Mouse (Mus musculus) embryonic facial prominence, embryonic 10.5 days (tissue): ENCODE measurements around the gene Sspo. TPM values are rescaled to one million over a fixed set of nuclear protein-coding genes. Genes with fewer than 3 reads are reported as not detected.

ENCODE experiments used
- DNase-seq: peaks from one replicate; pipeline ENCODE4 v3.0.0-alpha.2; 2017; ENCODE audit warnings: low spot score
- H3K27ac ChIP-seq: fragments of 300-500 bp; sonication (generic); replicated peaks from 2 replicates; pipeline ENCODE4 v1.5.1; 2016; ENCODE audit warnings: mild to moderate bottlenecking
- H3K27me3 ChIP-seq: fragments of 300-500 bp; sonication (generic); replicated peaks from 2 replicates; pipeline ENCODE4 v1.6.1; 2016; ENCODE audit warnings: low read depth, mild to moderate bottlenecking; ENCODE audit not compliant: poor library complexity, severe bottlenecking
- H3K36me3 ChIP-seq: fragments of 300-500 bp; sonication (generic); replicated peaks from 2 replicates; pipeline ENCODE4 v1.6.1; 2016; ENCODE audit warnings: mild to moderate bottlenecking, moderate library complexity
- H3K4me1 ChIP-seq: fragments of 300-500 bp; sonication (generic); 2 replicates; pipeline ENCODE4 v1.6.1; 2016
- H3K4me3 ChIP-seq: fragments of 300-500 bp; sonication (generic); 2 replicates; pipeline ENCODE4 v1.5.1; 2016; ENCODE audit warnings: mild to moderate bottlenecking, moderate library complexity
- H3K9me3 ChIP-seq: fragments of 300-500 bp; sonication (generic); 2 replicates; pipeline ENCODE4 v1.6.1; 2016; ENCODE audit warnings: mild to moderate bottlenecking
- WGBS: fragments of 180-500 bp; shearing (Covaris S2); methylation state at CpG from one replicate; pipeline ENCODE4 v1.1.7; 2016; 5-methylcytosine and 5-hydroxymethylcytosine counted together
- polyA plus RNA-seq: library from polyadenylated mRNA; unstranded; fragments of >200 nt; fragmentation: Nextera tagmentation; extraction: Ambion mirVana; gene quantifications from 2 replicates; pipeline ENCODE4 v1.2.1, GENCODE M21; 2016

The Sspo gene
- polyA plus RNA-seq, 1 experiment from 2014 or later, result 0.71 TPM

DNA sequence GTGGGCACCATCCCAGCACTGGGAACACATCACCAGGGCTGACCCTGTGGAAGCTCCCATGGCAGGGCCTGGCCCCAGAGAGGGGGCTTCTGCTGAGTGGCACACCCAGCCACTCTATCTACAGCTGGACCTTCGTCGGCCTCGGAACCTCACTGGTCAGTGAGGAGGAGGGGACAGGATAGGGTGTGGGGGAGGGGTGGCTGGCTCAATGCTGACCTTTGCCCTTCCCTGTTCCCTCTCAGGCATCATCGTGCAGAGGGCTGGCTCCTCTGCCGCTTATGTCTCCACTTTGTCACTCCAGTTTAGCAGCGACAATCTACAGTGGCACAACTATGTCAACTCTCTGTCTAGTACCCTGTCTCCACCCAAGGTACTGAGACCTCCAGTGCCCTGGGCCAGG lies 18.7 kb downstream of the Sspo start:
- no peak overlapping the region; the same call in 1 of the 2 replicates for H3K27ac ChIP-seq
- no peaks in the 10 kb centered on the region for H3K36me3 ChIP-seq
- no peaks in the 10 kb centered on the region for H3K27me3 ChIP-seq
- no peaks in the 10 kb centered on the region for H3K9me3 ChIP-seq
- WGBS, result 19% methylated on average over 6 of the region's 6 CpGs
- H3K4me3 ChIP-seq, result no peak overlapping the region
- DNase-seq, result no peak
- H3K4me1 ChIP-seq, result peaks cover 26% of the 10 kb centered on the region

- Histone ChIP-seq H3K4me3 (no peak overlapping the region), H3K4me1 (peaks cover 26% of the 10 kb centered on the region), H3K27ac (0 out of 2 replicates have a peak overlapping the region, but pooled peaks have one; percentile 3), H3K9me3 (no peaks in the 10 kb centered on the region), H3K36me3 (no peaks in the 10 kb centered on the region), H3K27me3 (no peaks in the 10 kb centered on the region)
- no peak for DNase-seq
- 86% methylated on average over 7 of the region's 7 CpGs for WGBS
These were observed 19.5 kb downstream of the Sspo start for GRCm38 (mm10) chr6:48467490-48467889.

GRCm38 (mm10) chr6:48470739-48471138 lies 22.7 kb downstream of the Sspo start:
- DNase-seq, result no peak
- H3K27me3 ChIP-seq, result no peaks in the 10 kb centered on the region
- no peak overlapping the region for H3K27ac ChIP-seq
- H3K4me1 ChIP-seq, result peaks cover 16% of the 10 kb centered on the region
- no peaks in the 10 kb centered on the region for H3K36me3 ChIP-seq
- no peak overlapping the region for H3K4me3 ChIP-seq
- H3K9me3 ChIP-seq, result no peaks in the 10 kb centered on the region
- 85% methylated on average over 2 of the region's 2 CpGs for WGBS

GRCm38 (mm10) chr6:48478446-48478845 lies 30.4 kb downstream of the Sspo start:
- 89% methylated on average over 4 of the region's 4 CpGs for WGBS
- Histone ChIP-seq H3K9me3 (no peaks in the 10 kb centered on the region), H3K27me3 (no peaks in the 10 kb centered on the region), H3K4me1 (peaks cover 25% of the 10 kb centered on the region), H3K36me3 (no peaks in the 10 kb centered on the region), H3K27ac (no peak overlapping the region; the same call in 1 of the 2 replicates), H3K4me3 (no peak overlapping the region)
- no peak for DNase-seq

DNA sequence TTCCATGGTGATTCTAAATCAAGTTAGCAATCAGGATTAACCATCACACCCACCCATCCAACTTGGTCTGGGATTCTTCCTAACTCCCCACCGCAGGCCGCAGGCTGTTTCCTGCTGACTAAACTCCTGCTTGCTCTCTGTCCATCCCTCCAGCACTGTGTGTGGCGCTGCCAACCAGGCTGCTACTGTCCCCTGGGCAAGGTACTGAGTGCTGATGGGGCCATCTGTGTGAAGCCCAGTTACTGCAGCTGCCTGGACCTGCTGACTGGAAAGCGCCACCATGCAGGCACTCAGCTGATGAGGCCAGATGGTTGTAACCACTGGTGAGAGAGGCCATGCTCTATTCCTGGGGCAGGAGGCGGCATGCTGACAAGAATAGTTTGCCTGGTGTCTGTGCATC lies 34.5 kb downstream of the Sspo start:
- no peaks in the 10 kb centered on the region for H3K9me3 ChIP-seq
- WGBS, result 72% methylated on average over 5 of the region's 5 CpGs

GRCm38 (mm10) chr6:48487747-48488725 lies 40.0 kb downstream of the Sspo start:
- peak; percentile 65 for DNase-seq
- Histone ChIP-seq H3K4me1 (peaks cover 42% of the 10 kb centered on the region), H3K27me3 (peaks cover 29% of the 10 kb centered on the region), H3K36me3 (no peaks in the 10 kb centered on the region), H3K27ac (peak overlapping the region; percentile 90), H3K4me3 (peak overlapping the region; percentile 57), H3K9me3 (no peaks in the 10 kb centered on the region)
- WGBS, result 7% methylated on average over 25 of the region's 25 CpGs

More for the DNA sequence above, 34.5 kb downstream of the Sspo start:
- Histone ChIP-seq H3K27ac (0 out of 2 replicates have a peak overlapping the region, but pooled peaks have one; percentile 44), H3K27me3 (no peaks in the 10 kb centered on the region; the same call in 1 of the 2 replicates), H3K4me3 (no peak overlapping the region), H3K4me1 (peaks cover 39% of the 10 kb centered on the region), H3K36me3 (no peaks in the 10 kb centered on the region)
- DNase-seq, result no peak

DNA sequence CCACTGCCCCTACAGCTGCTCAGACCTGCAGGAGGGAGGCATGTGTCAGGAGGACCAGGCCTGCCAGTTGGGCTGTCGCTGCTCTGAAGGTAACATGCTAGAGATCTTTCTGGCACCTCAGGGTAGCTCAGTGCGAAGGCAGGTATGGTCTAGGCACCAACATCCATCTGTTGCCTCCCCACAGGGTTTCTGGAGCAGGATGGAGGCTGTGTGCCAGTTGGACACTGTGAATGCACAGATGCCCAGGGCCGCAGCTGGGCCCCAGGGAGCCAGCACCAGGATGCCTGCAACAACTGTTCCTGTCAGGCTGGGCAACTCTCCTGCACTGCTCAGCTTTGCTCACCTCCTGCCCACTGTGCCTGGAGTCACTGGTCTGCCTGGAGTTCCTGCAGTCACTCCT lies 41.7 kb downstream of the Sspo start:
- Histone ChIP-seq H3K27me3 (peaks cover 32% of the 10 kb centered on the region), H3K9me3 (no peaks in the 10 kb centered on the region), H3K27ac (no peak overlapping the region), H3K36me3 (no peaks in the 10 kb centered on the region), H3K4me3 (no peak overlapping the region), H3K4me1 (peaks cover 45% of the 10 kb centered on the region)
- no peak for DNase-seq
- 81% methylated on average over 3 of the region's 3 CpGs for WGBS

GRCm38 (mm10) chr6:48491361-48491760 lies 43.3 kb downstream of the Sspo start:
- no peaks in the 10 kb centered on the region for H3K36me3 ChIP-seq
- 71% methylated on average over 9 of the region's 9 CpGs for WGBS
- H3K4me1 ChIP-seq, result peaks cover 36% of the 10 kb centered on the region
- H3K4me3 ChIP-seq, result no peak overlapping the region
- no peak overlapping the region; the same call in 1 of the 2 replicates for H3K27ac ChIP-seq
- H3K9me3 ChIP-seq, result no peaks in the 10 kb centered on the region
- H3K27me3 ChIP-seq, result peaks cover 32% of the 10 kb centered on the region
- DNase-seq, result no peak

- Histone ChIP-seq H3K4me3 (no peak overlapping the region), H3K27me3 (peaks cover 32% of the 10 kb centered on the region), H3K27ac (peak overlapping the region; percentile 57), H3K9me3 (no peaks in the 10 kb centered on the region), H3K36me3 (no peaks in the 10 kb centered on the region), H3K4me1 (peaks cover 17% of the 10 kb centered on the region)
- 9% methylated on average over 8 of the region's 8 CpGs for WGBS
- DNase-seq, result no peak
These were observed 45.2 kb downstream of the Sspo start for GRCm38 (mm10) chr6:48493136-48493730.

GRCm38 (mm10) chr6:48497521-48497920 lies 49.5 kb downstream of the Sspo start:
- 88% methylated on average over 4 of the region's 4 CpGs for WGBS
- Histone ChIP-seq H3K4me3 (no peak overlapping the region), H3K9me3 (no peaks in the 10 kb centered on the region), H3K4me1 (peaks cover 10% of the 10 kb centered on the region; the same call in 1 of the 2 replicates), H3K36me3 (no peaks in the 10 kb centered on the region), H3K27ac (no peak overlapping the region), H3K27me3 (peaks cover 5% of the 10 kb centered on the region)
- DNase-seq, result no peak

DNA sequence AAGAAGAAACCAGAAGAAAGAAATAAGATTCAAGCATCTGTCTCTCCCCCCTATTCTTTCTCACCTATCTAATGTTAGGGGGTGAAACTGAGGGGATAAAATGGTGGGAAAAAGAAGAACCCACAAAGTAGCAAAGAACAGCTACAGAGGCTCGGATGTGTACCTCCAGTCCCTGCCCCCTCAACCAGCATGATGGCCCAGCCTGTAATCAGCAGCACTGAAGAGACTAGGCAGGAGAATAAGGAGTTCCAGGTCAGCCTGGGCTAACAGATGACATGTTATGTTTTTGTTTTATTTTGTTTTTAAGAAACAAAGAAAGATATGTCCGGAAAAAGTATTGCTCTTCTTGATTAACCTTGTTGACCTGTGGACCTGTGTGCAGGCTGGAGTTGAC lies 55.8 kb downstream of the Sspo start:
- WGBS, result 13% methylated on average over 2 of the region's 2 CpGs
- Histone ChIP-seq H3K9me3 (no peaks in the 10 kb centered on the region), H3K4me1 (peaks cover 12% of the 10 kb centered on the region), H3K36me3 (0 out of 2 replicates have a peak, but pooled peaks cover 4% of the 10 kb centered on the region), H3K27ac (no peak overlapping the region), H3K4me3 (peak overlapping the region; percentile 82), H3K27me3 (no peaks in the 10 kb centered on the region)
- no peak for DNase-seq

DNA sequence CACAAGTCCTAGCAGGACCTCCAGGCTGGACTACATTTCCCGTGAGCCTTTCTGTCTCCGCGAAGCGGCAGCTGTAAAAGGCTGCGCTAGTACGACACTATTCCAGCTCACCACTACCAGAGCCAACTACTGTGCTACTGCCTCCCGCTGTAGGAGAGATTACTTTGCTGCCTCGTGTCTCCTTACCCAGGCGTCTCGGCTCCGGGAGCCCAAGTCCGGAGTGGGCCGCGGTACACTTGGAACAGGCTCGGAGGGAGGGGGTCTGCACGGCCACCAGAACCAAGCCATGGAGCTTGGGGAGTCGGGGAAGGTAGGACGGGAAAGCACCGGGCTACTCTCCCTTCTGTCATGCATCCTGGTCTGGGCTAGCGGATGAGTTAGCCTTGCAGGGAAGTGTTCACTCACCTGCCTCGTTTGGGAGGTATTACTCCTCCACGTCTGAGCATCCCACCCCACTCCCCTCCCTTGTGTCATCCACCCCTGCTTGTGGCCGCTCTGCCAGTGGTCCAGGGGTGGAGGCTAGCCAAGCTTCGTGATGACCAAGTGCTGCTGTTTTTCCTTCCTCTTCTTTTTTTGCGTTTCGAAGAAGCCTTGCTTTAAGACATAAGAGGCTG lies 56.3 kb downstream of the Sspo start:
- Histone ChIP-seq H3K9me3 (no peaks in the 10 kb centered on the region), H3K27ac (peak overlapping the region; percentile 85), H3K4me3 (peak overlapping the region; percentile 82), H3K27me3 (no peaks in the 10 kb centered on the region), H3K4me1 (peaks cover 12% of the 10 kb centered on the region), H3K36me3 (0 out of 2 replicates have a peak, but pooled peaks cover 8% of the 10 kb centered on the region)
- DNase-seq, result peak; percentile 78
- WGBS, result under 1% methylated on average over 26 of the region's 26 CpGs
